Mouse (Mus musculus) bone marrow macrophage, adult 2 months (primary cell): ENCODE measurements around the gene Ush2a. TPM values are rescaled to one million over a fixed set of nuclear protein-coding genes. Genes with fewer than 3 reads are reported as not detected.

ENCODE experiments used
- H3K27ac ChIP-seq: 2 replicates; pipeline ENCODE4 v1.5.1; 2012; ENCODE audit warnings: low read depth, low read length; ENCODE audit not compliant: insufficient read depth
- H3K4me1 ChIP-seq: 2 replicates; pipeline ENCODE4 v1.6.1; 2012; ENCODE audit warnings: low read length; ENCODE audit not compliant: control insufficient read depth, insufficient read depth
- H3K4me3 ChIP-seq: 2 replicates; pipeline ENCODE4 v1.5.1; 2012; ENCODE audit warnings: mild to moderate bottlenecking, low read length, moderate library complexity; ENCODE audit not compliant: insufficient read depth
- CTCF ChIP-seq: IDR thresholded peaks from 2 replicates; pipeline ENCODE4 v1.5.1; 2012; ENCODE audit warnings: low read depth, mild to moderate bottlenecking, low read length, moderate library complexity
- POLR2A ChIP-seq: IDR thresholded peaks from 2 replicates; pipeline ENCODE4 v1.6.1; 2012; ENCODE audit warnings: mild to moderate bottlenecking, low read depth, low read length, borderline replicate concordance
- polyA plus RNA-seq: library from polyadenylated mRNA; stranded (reverse); fragments of >200 nt; gene quantifications from 2 replicates; pipeline ENCODE4 v1.2.4, GENCODE M21; 2012; ENCODE audit not compliant: missing spikeins, insufficient read depth, insufficient read length

Gene Ush2a
- polyA plus RNA-seq, 1 experiment = not detected

- no peaks in the 10 kb centered on the region for H3K4me1 ChIP-seq
- H3K27ac ChIP-seq = no peak overlapping the region
- TF ChIP-seq CTCF (no peak), POLR2A (no peak)
- no peak overlapping the region for H3K4me3 ChIP-seq
Measured at GRCm38 (mm10) chr1:189012846-189013586, 751.2 kb downstream of the Ush2a start.

- Histone ChIP-seq H3K4me3 (no peak overlapping the region), H3K4me1 (no peaks in the 10 kb centered on the region), H3K27ac (no peak overlapping the region)
- no peak for TF ChIP-seq CTCF
- no peak for TF ChIP-seq POLR2A
Measured at GRCm38 (mm10) chr1:189013587-189013921, 751.7 kb downstream of the Ush2a start.
